Mouse (Mus musculus) neutrophil, adult 83 days (primary cell): Measurements from ENCODE around the gene Sap30bp. TPM values are rescaled to one million over a fixed set of nuclear protein-coding genes. Genes with fewer than 3 reads are reported as not detected.

Experiments
- total RNA-seq, 2 experiments: library from RNA; stranded (reverse); gene quantifications; one replicate each; pipeline ENCODE4 v1.2.4; 2023

The Sap30bp gene
- 10 to 100 TPM; 24.2 to 28.0 TPM for total RNA-seq

GRCm38 (mm10) chr11:115933108-115933746, at the start of gene Sap30bp, which contains the start of gene Recql5:
Gene Sap30bp, plus strand, starts transcription at chr11:115933282.
Gene Recql5, minus strand, starts transcription at chr11:115933477.

GRCm38 (mm10) chr11:115899486-115900266, 33.4 kb upstream of the Sap30bp start, which contains the start of gene Smim5:
Gene Smim5, plus strand, starts transcription at chr11:115899966.

GRCm38 (mm10) chr11:115911632-115912376, 21.3 kb upstream of the Sap30bp start, which contains the start of gene Smim6:
Gene Smim6, plus strand, starts transcription at chr11:115912017.

GRCm38 (mm10) chr11:115974309-115975082, 41.4 kb downstream of the Sap30bp start, which contains the start of gene Itgb4:
Gene Itgb4, plus strand, starts transcription at chr11:115974709.

GRCm38 (mm10) chr11:116012262-116012947, 79.3 kb downstream of the Sap30bp start, which contains the start of gene Galk1:
Gene Galk1, minus strand, starts transcription at chr11:116012719.

Other genes with a start within 250 kb of the Sap30bp start
- gene Grb2, start 224.7 kb upstream of the Sap30bp start, total RNA-seq = 100 to 1,000 TPM; 206 to 211 TPM
- gene Tmem94, start 167.8 kb upstream of the Sap30bp start, total RNA-seq = 10 to 100 TPM; 39.2 to 46.9 TPM
- gene Caskin2, start 119.6 kb upstream of the Sap30bp start, total RNA-seq = 1 to 10 TPM; 1.6 to 2.2 TPM
- gene Tsen54, start 118.6 kb upstream of the Sap30bp start, total RNA-seq = 1 to 10 TPM; 4.3 to 6.6 TPM
- gene Llgl2, start 109.2 kb upstream of the Sap30bp start, total RNA-seq = 1 to 10 TPM; 2.8 to 3.5 TPM
- 1 to 10 TPM; 1.2 to 2.1 TPM for gene Myo15b, start 74.9 kb upstream of the Sap30bp start, total RNA-seq
- 10 to 100 TPM; 62.1 to 64.5 TPM for gene Smim5, start 33.3 kb upstream of the Sap30bp start, total RNA-seq
- gene Smim6, start 21.3 kb upstream of the Sap30bp start, total RNA-seq = 1 to 10 TPM; 6.0 to 6.3 TPM
- gene Recql5, start 195 bp downstream of the Sap30bp start, total RNA-seq = 10 to 100 TPM; 26.4 to 28.9 TPM
- under 1 TPM; 0.07 to 0.09 TPM for gene Itgb4, start 41.4 kb downstream of the Sap30bp start, total RNA-seq
- gene Galk1, start 79.4 kb downstream of the Sap30bp start, total RNA-seq = 1 to 10 TPM; 7.2 to 7.7 TPM
- 1,000 to 10,000 TPM; 3,921 to 4,178 TPM for gene H3f3b, start 94.7 kb downstream of the Sap30bp start, total RNA-seq
- 10 to 100 TPM; 20.9 to 23.4 TPM for gene Unk, start 97.0 kb downstream of the Sap30bp start, total RNA-seq
- gene Unc13d, start 144.7 kb downstream of the Sap30bp start, total RNA-seq = 10 to 100 TPM; 87.3 to 94.0 TPM
- gene Wbp2, start 153.7 kb downstream of the Sap30bp start, total RNA-seq = 100 to 1,000 TPM; 124 to 141 TPM
- under 1 TPM; 0.35 to 0.77 TPM for gene Trim47, start 193.9 kb downstream of the Sap30bp start, total RNA-seq
- gene Trim65, start 197.8 kb downstream of the Sap30bp start, total RNA-seq = 1 to 10 TPM; 6.7 to 8.8 TPM
- gene Mrpl38, start 205.6 kb downstream of the Sap30bp start, total RNA-seq = 10 to 100 TPM; 15.6 to 17.3 TPM
- gene Fbf1, start 234.9 kb downstream of the Sap30bp start, total RNA-seq = 1 to 10 TPM; 6.0 to 9.4 TPM